Mouse (Mus musculus) lung, embryonic 15.5 days (tissue): ENCODE results near the gene Fam189a1. TPM values are rescaled to one million over a fixed set of nuclear protein-coding genes. Genes with fewer than 3 reads are reported as not detected.

Experiments
- ATAC-seq: fragments of 200-750 bp; cut with Nextera tagmentation; 2 replicates; pipeline ENCODE4 v1.8.0; 2017; ENCODE audit warnings: moderate number of reproducible peaks, borderline replicate concordance; ENCODE audit not compliant: low FRiP score, low TSS enrichment; ENCODE audit errors: extremely low read depth
- H3K27ac ChIP-seq: fragments of 300-500 bp; sonication (generic); 2 replicates; pipeline ENCODE4 v1.5.1; 2015; ENCODE audit warnings: moderate library complexity, mild to moderate bottlenecking, inconsistent platforms
- H3K27me3 ChIP-seq: fragments of 300-500 bp; sonication (generic); 2 replicates; pipeline ENCODE4 v1.6.1; 2015; ENCODE audit warnings: inconsistent platforms
- H3K36me3 ChIP-seq: fragments of 300-500 bp; sonication (generic); 2 replicates; pipeline ENCODE4 v1.6.1; 2015; ENCODE audit warnings: inconsistent platforms
- H3K4me1 ChIP-seq: fragments of 300-500 bp; sonication (generic); 2 replicates; pipeline ENCODE4 v1.6.1; 2015; ENCODE audit warnings: inconsistent platforms
- H3K4me2 ChIP-seq: fragments of 300-500 bp; sonication (generic); 2 replicates; pipeline ENCODE4 v1.6.1; 2015; ENCODE audit warnings: inconsistent platforms, mild to moderate bottlenecking, moderate library complexity
- H3K4me3 ChIP-seq: fragments of 300-500 bp; sonication (generic); 2 replicates; pipeline ENCODE4 v1.5.1; 2015; ENCODE audit warnings: mild to moderate bottlenecking, inconsistent platforms
- H3K9ac ChIP-seq: fragments of 300-500 bp; sonication (generic); 2 replicates; pipeline ENCODE4 v1.6.1; 2015; ENCODE audit warnings: inconsistent platforms
- H3K9me3 ChIP-seq: fragments of 300-500 bp; sonication (generic); 2 replicates; pipeline ENCODE4 v1.6.1; 2016; ENCODE audit warnings: inconsistent platforms
- WGBS: fragments of 180-500 bp; shearing (Covaris S2); methylation state at CpG from one replicate; pipeline ENCODE4 v1.1.7; 2015; 5-methylcytosine and 5-hydroxymethylcytosine counted together
- polyA plus RNA-seq: library from polyadenylated mRNA; unstranded; fragments of >200 nt; fragmentation: Nextera tagmentation; extraction: Ambion mirVana; gene quantifications from 2 replicates; pipeline ENCODE4 v1.2.1, GENCODE M21; 2015

The Fam189a1 gene
- polyA plus RNA-seq, 1 experiment from 2014 or later = 0.44 TPM

DNA sequence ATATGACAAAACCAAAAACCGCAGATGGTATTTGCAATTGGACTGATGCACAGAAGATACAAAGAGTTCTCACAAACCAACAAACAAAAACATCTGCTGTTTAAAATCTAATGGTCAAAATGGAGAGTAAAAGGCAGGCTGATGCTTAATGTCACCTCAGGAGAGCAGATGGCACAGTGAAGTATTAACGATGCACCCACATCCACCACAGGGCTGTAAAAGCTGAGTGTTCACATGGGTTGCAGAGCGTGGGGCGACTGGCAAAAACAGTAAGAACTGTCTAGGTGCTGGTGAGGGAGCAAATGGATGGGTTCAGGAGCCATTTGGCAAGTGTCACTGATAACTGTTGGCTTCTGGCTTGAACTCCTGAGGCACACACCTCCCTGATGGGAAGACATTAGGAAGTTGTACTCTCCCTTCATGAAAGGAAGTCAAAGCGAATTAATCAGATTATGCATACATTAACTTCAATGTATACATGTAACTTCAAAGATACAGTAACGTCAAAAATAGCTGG lies 286.8 kb downstream of the Fam189a1 start:
- whole genome bisulfite sequencing = 77% methylated on average over 6 of the region's 6 CpGs
- ATAC-seq = no peak
- no peaks in the 10 kb centered on the region for H3K9me3 ChIP-seq
- H3K27ac ChIP-seq = no peak overlapping the region
- H3K4me1 ChIP-seq = peaks cover 16% of the 10 kb centered on the region
- no peak overlapping the region for H3K4me3 ChIP-seq
- no peak overlapping the region for H3K9ac ChIP-seq
- H3K27me3 ChIP-seq = no peaks in the 10 kb centered on the region
- no peak overlapping the region for H3K4me2 ChIP-seq
- 0 out of 2 replicates have a peak, but pooled peaks cover 3% of the 10 kb centered on the region for H3K36me3 ChIP-seq

DNA sequence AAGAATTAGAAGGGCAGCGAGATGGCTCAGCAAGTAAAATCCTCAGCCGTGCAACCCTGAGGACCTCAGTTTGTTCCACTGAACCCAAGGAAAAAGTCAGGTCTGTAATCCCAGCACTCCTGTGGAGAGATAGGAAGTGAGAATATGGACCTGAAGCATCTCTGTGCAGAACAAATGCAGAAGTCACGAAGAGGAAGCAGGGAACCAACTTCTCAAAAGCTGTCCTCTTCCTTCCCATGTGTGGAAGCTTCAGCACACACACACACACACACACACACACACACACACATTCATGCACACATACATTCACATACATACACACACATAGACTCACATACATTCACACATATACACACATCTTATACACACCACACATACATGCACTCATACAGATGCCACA lies 292.8 kb downstream of the Fam189a1 start:
- no peak overlapping the region for H3K27ac ChIP-seq
- no peak for ATAC-seq
- H3K4me3 ChIP-seq = no peak overlapping the region
- 83% methylated on average over 3 of the region's 3 CpGs for WGBS
- no peaks in the 10 kb centered on the region for H3K27me3 ChIP-seq
- H3K4me1 ChIP-seq = no peaks in the 10 kb centered on the region
- no peak overlapping the region for H3K4me2 ChIP-seq
- no peaks in the 10 kb centered on the region for H3K36me3 ChIP-seq
- no peak overlapping the region for H3K9ac ChIP-seq
- H3K9me3 ChIP-seq = no peaks in the 10 kb centered on the region

DNA sequence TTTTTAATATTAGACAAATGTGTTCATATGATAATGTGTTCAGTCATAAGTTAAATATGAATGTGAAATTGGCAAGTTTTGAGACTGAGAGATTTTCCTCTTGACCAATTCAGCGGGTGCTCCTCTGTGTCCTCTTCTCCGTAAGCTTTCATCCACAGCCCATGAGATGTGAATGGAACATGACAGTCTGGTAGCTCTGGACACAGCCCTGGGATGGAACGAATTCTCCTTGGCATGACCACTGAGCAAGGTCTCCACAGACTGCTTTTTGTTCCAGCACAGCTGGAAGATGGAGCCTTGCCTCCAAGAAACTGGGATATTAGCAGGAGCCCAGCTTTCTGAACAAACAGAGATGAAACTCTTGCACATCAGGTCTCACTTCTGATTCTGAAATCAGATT lies 293.4 kb downstream of the Fam189a1 start:
- 74% methylated on average over 3 of the region's 3 CpGs for WGBS
- Histone ChIP-seq H3K4me2 (no peak overlapping the region), H3K36me3 (no peaks in the 10 kb centered on the region), H3K27ac (no peak overlapping the region), H3K4me3 (no peak overlapping the region), H3K27me3 (no peaks in the 10 kb centered on the region), H3K4me1 (no peaks in the 10 kb centered on the region), H3K9ac (no peak overlapping the region), H3K9me3 (no peaks in the 10 kb centered on the region)
- no peak for ATAC-seq

DNA sequence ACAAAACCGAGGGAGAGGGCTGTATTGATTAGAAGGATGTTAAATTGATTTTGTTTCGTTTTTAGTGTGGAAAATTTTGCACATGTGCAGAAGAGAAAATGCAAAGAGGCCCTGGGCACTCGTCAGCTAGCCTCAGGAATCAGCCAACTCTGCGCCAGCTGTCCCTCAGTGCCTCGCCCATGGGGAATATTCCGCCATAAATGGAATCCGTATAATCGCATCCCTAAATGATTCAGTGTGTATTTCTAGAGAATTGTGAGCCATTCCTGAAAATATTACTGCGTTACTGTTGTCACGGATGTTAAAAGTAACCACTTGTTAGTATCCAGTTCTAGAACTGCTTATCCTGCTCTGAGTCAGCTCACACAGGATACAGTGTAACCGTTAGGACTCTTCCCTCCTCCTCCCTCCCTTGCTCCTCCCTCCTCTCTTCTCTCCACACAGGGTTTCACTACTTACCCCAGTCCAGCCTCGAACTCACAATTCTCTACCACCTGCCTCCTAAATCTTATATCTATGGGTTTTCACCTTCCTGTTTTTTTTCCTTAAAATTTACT lies 299.8 kb downstream of the Fam189a1 start:
- no peak overlapping the region for H3K4me2 ChIP-seq
- 74% methylated on average over 12 of the region's 12 CpGs for WGBS
- H3K4me1 ChIP-seq = no peaks in the 10 kb centered on the region
- H3K27ac ChIP-seq = no peak overlapping the region
- ATAC-seq = no peak
- no peaks in the 10 kb centered on the region for H3K27me3 ChIP-seq
- no peak overlapping the region for H3K4me3 ChIP-seq
- H3K9me3 ChIP-seq = no peaks in the 10 kb centered on the region
- no peaks in the 10 kb centered on the region for H3K36me3 ChIP-seq
- no peak overlapping the region for H3K9ac ChIP-seq

DNA sequence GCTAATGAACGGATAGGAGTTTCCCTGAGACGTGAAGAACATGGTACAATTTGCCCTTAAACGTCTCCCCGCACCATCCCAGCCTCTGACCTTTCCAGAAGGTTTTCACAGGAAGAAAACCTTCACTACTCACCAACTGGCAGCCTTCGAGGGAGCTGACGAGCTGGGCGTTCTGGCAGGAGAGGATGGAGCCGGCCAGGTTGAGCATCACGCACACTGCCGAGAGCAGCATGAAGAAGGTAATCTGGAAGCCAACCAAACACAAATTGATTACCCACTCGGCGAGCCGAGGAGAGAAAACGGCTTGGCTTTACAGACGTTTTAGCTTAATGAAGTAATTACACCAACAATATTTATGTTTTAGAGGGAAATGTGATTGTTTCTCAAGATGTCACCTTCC lies 300.4 kb downstream of the Fam189a1 start:
- no peak for ATAC-seq

DNA sequence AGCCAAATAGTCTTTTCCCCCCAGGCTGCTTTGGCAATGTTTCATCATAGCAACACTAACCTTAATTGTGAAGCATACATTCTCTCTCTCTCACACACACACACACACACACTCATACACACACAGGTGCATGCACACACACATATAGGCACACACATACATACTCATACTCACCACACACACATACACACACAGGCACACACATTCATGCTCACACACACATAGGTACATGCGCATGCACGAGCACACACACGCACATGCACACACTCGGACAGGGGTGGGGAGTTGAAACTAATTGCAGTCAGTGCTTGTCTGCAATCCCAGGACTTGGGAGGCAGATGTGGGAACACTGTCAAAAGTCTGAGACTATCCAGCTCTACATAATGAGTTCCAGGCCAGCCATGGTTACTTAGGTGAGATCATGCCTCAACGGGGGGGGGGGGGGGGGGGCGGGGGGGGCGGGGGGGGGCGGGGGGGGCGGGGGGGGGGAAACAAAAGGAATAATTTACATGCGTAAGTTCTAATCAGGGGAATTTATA lies 300.9 kb downstream of the Fam189a1 start:
- Histone ChIP-seq H3K27me3 (no peaks in the 10 kb centered on the region), H3K9me3 (no peaks in the 10 kb centered on the region), H3K4me3 (no peak overlapping the region), H3K36me3 (no peaks in the 10 kb centered on the region), H3K4me1 (no peaks in the 10 kb centered on the region), H3K27ac (no peak overlapping the region), H3K9ac (no peak overlapping the region), H3K4me2 (no peak overlapping the region)
- no peak for ATAC-seq
- WGBS = 67% methylated on average over 6 of the region's 10 CpGs

More for the DNA sequence above, 300.4 kb downstream of the Fam189a1 start:
- H3K36me3 ChIP-seq = no peaks in the 10 kb centered on the region
- H3K27ac ChIP-seq = no peak overlapping the region
- H3K4me3 ChIP-seq = no peak overlapping the region
- H3K9me3 ChIP-seq = no peaks in the 10 kb centered on the region
- H3K4me2 ChIP-seq = no peak overlapping the region
- no peak overlapping the region for H3K9ac ChIP-seq
- no peaks in the 10 kb centered on the region for H3K4me1 ChIP-seq
- no peaks in the 10 kb centered on the region for H3K27me3 ChIP-seq
- WGBS = 66% methylated on average over 15 of the region's 15 CpGs

DNA sequence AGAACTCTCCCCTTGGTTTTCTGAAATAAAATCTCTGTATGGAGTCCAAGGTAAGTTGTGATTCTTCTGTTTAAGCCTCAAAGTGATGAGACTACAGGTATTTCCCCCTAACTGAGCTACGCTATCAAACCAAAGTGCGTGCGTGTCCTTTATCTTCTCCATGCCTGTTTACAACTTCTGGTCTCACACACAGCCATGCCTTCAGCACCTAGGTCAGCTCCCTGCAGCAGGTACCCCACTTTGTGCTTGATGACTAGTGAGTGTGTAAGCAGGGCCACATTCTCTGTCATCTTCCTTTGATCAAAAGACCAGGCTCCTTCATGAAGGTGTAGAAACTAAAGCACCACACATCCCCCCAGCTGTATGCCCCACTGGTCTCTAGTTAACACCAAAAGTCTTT lies 305.6 kb downstream of the Fam189a1 start:
- no peak for ATAC-seq
- Histone ChIP-seq H3K27ac (no peak overlapping the region), H3K9ac (no peak overlapping the region), H3K36me3 (no peaks in the 10 kb centered on the region), H3K4me1 (no peaks in the 10 kb centered on the region), H3K4me2 (no peak overlapping the region), H3K27me3 (no peaks in the 10 kb centered on the region), H3K4me3 (no peak overlapping the region), H3K9me3 (no peaks in the 10 kb centered on the region)
- 20% methylated on average over 3 of the region's 3 CpGs for WGBS

DNA sequence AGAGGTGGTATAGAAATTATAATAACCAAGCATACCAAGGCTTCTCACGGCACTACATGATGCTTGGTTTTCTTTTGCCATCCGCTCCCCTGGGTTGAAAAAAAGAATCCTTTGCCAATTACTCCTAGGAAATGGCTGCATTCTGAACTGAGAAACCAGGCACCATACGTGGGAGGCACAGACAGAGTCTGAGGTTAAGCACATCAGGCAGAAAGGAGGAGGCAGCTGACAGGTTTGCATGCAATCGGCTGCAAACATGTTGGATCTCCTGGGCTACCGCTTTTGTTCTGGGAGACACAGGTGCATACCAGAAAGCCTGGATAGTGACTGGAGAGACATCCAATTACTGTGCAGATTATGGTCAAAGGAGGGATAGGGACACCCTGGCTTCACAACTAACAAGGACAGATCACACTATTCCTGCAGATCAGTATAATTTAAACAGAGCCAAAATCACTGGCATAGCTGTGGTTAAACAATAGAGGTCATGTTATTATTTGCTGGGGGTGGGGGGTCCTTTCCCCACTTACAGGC lies 308.9 kb downstream of the Fam189a1 start:
- 80% methylated on average over 5 of the region's 5 CpGs for WGBS
- H3K27me3 ChIP-seq = no peaks in the 10 kb centered on the region
- no peak overlapping the region for H3K27ac ChIP-seq
- H3K36me3 ChIP-seq = no peaks in the 10 kb centered on the region
- no peaks in the 10 kb centered on the region for H3K9me3 ChIP-seq
- no peak overlapping the region for H3K4me3 ChIP-seq
- no peak overlapping the region for H3K4me2 ChIP-seq
- no peak overlapping the region for H3K9ac ChIP-seq
- no peaks in the 10 kb centered on the region for H3K4me1 ChIP-seq
- ATAC-seq = no peak

DNA sequence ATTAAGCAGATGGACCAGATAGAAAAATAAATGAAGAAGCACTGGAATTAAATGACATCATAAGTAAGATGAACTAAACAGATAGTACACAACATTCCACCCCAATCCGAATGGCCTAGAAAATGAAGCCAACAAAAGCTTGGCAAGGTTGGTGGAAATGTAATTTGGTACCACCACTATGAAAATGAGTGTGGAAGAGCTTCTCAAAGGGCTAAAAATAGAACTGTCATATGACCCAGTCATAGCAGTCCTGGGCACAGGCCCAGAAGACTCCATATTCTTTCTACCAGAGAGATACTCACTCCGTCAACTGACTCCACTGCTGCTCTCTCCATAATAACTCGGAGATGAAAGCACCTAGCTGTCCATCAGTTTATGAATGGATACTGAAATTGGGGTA lies 310.3 kb downstream of the Fam189a1 start:
- no peaks in the 10 kb centered on the region for H3K9me3 ChIP-seq
- H3K4me3 ChIP-seq = no peak overlapping the region
- no peaks in the 10 kb centered on the region for H3K4me1 ChIP-seq
- H3K4me2 ChIP-seq = no peak overlapping the region
- H3K27me3 ChIP-seq = no peaks in the 10 kb centered on the region
- H3K36me3 ChIP-seq = no peaks in the 10 kb centered on the region
- H3K27ac ChIP-seq = no peak overlapping the region
- ATAC-seq = no peak
- no peak overlapping the region for H3K9ac ChIP-seq
- 66% methylated on average over 3 of the region's 3 CpGs for WGBS

DNA sequence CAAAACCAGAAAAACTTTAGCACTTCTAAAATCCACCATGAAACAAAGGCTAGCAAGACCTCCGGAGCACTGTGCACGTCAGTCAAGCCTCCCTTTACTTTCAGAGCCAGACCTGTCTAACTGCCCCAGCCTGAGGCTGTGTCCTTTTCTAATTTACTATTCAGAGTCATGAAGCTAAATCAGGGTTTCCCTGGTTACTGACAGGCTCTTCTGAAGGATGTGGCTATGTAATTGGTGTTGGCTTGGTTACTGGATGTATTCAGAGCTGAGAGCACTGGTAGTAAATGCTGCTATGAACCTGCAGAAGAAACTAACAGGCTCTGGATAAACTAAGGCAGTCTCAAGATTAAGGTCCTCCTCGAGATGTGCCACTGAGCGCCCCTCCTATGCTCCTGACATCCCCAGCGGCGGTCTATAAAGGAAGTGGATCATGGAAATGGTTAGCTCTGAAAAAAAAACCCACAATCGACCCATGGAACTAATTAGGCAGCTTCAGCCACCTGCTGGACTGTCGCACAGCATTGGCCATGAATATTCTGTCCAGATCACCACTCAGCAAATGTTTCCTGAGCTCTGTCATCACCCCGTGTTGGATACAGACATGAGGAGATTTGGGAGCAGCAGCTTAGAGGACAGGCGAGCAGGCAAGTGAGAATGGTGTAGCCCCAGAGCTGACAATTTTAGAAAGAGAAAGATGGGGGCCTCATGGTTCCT lies 315.3 kb downstream of the Fam189a1 start:
- WGBS = 78% methylated on average over 10 of the region's 10 CpGs
- Histone ChIP-seq H3K4me1 (peaks cover 6% of the 10 kb centered on the region; the same call in 1 of the 2 replicates), H3K9ac (no peak overlapping the region), H3K9me3 (no peaks in the 10 kb centered on the region), H3K27ac (no peak overlapping the region), H3K36me3 (no peaks in the 10 kb centered on the region), H3K4me3 (no peak overlapping the region), H3K4me2 (no peak overlapping the region), H3K27me3 (no peaks in the 10 kb centered on the region)
- ATAC-seq = no peak

DNA sequence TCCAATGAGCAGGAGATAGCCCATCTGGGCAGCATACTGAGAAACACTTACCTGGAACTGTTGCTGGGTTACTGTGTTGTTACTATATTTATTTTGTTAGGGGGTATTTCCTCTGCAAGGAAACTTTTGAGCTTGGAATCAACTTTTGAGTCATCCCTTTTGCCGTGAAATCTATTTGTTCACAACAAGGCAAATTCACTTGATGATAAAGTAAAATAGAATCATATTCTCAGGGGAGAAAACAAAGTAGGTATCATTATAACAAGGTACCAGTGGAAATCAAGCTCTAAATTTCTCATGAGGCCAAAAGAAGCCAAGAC lies 315.8 kb downstream of the Fam189a1 start:
- no peak overlapping the region for H3K4me3 ChIP-seq
- no peak for ATAC-seq
- H3K9me3 ChIP-seq = no peaks in the 10 kb centered on the region
- H3K9ac ChIP-seq = no peak overlapping the region
- H3K36me3 ChIP-seq = no peaks in the 10 kb centered on the region
- H3K4me2 ChIP-seq = peak overlapping the region; percentile 53
- H3K27ac ChIP-seq = no peak overlapping the region
- WGBS = 50% methylated on average over 1 of the region's 1 CpGs
- peaks cover 6% of the 10 kb centered on the region; the same call in 1 of the 2 replicates for H3K4me1 ChIP-seq
- no peaks in the 10 kb centered on the region for H3K27me3 ChIP-seq
